Mouse (Mus musculus): Measurements from ENCODE around the gene Dixdc1. TPM values are rescaled to one million over a fixed set of nuclear protein-coding genes. Genes with fewer than 3 reads are reported as not detected.

Gene Dixdc1
- total and polyA plus RNA-seq, 2 experiments from 2014 or later: 28.6 to 33.3 TPM

DNA sequence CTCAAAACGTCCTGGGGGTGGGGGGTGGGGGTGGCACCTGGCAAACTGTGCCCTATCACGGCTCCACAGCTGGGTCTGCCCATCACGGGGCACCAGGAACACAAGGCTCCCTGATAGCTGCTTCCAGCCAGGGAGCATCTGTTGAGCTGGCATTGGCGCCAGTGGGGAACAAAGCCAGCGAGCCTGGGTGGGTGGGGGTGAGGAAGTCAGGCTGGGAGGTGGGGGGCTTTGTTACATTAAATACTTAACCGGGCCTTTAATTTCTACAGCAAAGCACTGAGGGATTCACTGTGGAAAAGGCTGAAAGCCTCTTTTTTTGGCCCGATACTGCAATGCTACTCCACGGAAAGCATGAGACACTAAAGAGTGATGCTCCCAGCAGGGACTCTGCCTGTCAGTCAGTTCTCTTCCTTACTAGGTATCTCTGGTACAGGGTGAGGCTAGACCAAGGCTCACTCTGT, 16.8 kb downstream of the Dixdc1 start:
- H3K9me3 ChIP-seq (ENCODE audit: low read length): no peaks in the 10 kb centered on the region
- no peak overlapping the region for H3K27ac ChIP-seq (ENCODE audit: low read depth, low read length)
- WGBS: 35% methylated on average over 8 of the region's 8 CpGs
- peaks cover 3% of the 10 kb centered on the region; the same call in 1 of the 2 replicates for H3K4me1 ChIP-seq (ENCODE audit: insufficient read depth, low read length)
- DNase-seq (ENCODE audit: low spot score): peak; percentile 56
- 0 out of 2 replicates have a peak overlapping the region, but pooled peaks have one; percentile 12 for H3K4me2 ChIP-seq (ENCODE audit: low read depth, low read length, poor library complexity, severe bottlenecking)
- no peak overlapping the region for H3K4me3 ChIP-seq (ENCODE audit: low read depth, low read length)
- H3K9ac ChIP-seq (replicated peaks; ENCODE audit: low read length, poor library complexity, severe bottlenecking): no peak overlapping the region
- no peaks in the 10 kb centered on the region for H3K36me3 ChIP-seq (ENCODE audit: insufficient read depth, low read length)
- no peak for TF ChIP-seq CTCF (IDR thresholded peaks at IDR 0.05)
- no peak for ATAC-seq (ENCODE audit: low FRiP score)
- no peaks in the 10 kb centered on the region for H3K27me3 ChIP-seq (ENCODE audit: insufficient read depth, low read length)

DNA sequence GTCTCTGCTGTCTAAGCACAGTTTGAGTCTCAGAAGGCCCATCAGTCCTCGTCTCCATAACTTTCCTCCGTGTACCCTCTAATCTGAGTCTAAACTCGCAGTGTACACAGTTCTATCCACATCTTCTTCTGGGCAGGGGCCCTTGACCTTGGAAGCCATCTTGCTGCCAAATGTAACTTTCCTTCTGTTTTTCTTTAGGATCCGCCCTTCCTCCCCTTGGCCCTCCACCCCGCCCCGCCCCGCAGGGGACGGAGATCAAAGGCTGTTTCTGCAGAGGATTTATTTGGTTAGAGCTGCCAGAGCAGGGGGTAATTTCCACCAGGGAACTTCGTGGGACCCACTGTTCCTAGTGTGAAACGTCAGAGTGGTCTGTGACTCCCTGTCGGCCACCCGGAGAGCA, 18.3 kb downstream of the Dixdc1 start:
- Histone ChIP-seq H3K4me3 (ENCODE audit: low read depth, low read length) (no peak overlapping the region), H3K27me3 (ENCODE audit: insufficient read depth, low read length) (no peaks in the 10 kb centered on the region), H3K27ac (ENCODE audit: low read depth, low read length) (no peak overlapping the region), H3K4me1 (ENCODE audit: insufficient read depth, low read length) (peaks cover 3% of the 10 kb centered on the region; the same call in 1 of the 2 replicates), H3K9me3 (ENCODE audit: low read length) (no peaks in the 10 kb centered on the region), H3K4me2 (ENCODE audit: low read depth, low read length, poor library complexity, severe bottlenecking) (no peak overlapping the region), H3K36me3 (ENCODE audit: insufficient read depth, low read length) (peaks cover 3% of the 10 kb centered on the region; the same call in 1 of the 2 replicates), H3K9ac (replicated peaks; ENCODE audit: low read length, poor library complexity, severe bottlenecking) (no peak overlapping the region)
- ATAC-seq (ENCODE audit: low FRiP score): no peak
- no peak for DNase-seq (ENCODE audit: low spot score)
- TF ChIP-seq CTCF (IDR thresholded peaks at IDR 0.05): no peak
- 30% methylated on average over 12 of the region's 12 CpGs for WGBS

DNA sequence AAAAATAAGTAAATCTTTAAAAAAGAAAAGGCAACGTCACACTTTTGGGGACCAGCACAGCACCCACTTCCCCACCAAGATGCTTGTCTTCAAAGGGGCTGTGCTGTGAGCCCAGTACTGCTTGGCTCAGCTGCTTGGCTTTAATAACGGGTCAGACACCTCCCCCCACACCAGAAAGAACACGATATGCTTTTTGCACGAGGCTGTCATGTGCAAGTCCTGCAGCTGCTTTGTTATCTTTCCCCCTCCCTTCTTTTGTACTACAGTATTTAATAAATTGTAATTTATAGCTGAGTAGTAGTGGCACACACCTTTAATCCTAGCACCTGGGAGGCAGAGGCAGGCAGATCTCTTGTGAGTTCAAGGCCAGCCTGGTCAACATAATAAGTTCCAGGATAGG, 20.4 kb downstream of the Dixdc1 start:
- H3K27ac ChIP-seq (ENCODE audit: low read depth, low read length): no peak overlapping the region
- H3K4me2 ChIP-seq (ENCODE audit: low read depth, low read length, poor library complexity, severe bottlenecking): no peak overlapping the region
- H3K4me1 ChIP-seq (ENCODE audit: insufficient read depth, low read length): 0 out of 2 replicates have a peak, but pooled peaks cover under 1% of the 10 kb centered on the region
- no peaks in the 10 kb centered on the region for H3K9me3 ChIP-seq (ENCODE audit: low read length)
- ATAC-seq (ENCODE audit: low FRiP score) (no peak), DNase-seq (ENCODE audit: low spot score) (no peak)
- H3K27me3 ChIP-seq (ENCODE audit: insufficient read depth, low read length): no peaks in the 10 kb centered on the region
- no peak for TF ChIP-seq CTCF (IDR thresholded peaks at IDR 0.05)
- H3K4me3 ChIP-seq (ENCODE audit: low read depth, low read length): no peak overlapping the region
- no peak overlapping the region for H3K9ac ChIP-seq (replicated peaks; ENCODE audit: low read length, poor library complexity, severe bottlenecking)
- WGBS: 79% methylated on average over 4 of the region's 4 CpGs
- peaks cover 4% of the 10 kb centered on the region; the same call in 1 of the 2 replicates for H3K36me3 ChIP-seq (ENCODE audit: insufficient read depth, low read length)

DNA sequence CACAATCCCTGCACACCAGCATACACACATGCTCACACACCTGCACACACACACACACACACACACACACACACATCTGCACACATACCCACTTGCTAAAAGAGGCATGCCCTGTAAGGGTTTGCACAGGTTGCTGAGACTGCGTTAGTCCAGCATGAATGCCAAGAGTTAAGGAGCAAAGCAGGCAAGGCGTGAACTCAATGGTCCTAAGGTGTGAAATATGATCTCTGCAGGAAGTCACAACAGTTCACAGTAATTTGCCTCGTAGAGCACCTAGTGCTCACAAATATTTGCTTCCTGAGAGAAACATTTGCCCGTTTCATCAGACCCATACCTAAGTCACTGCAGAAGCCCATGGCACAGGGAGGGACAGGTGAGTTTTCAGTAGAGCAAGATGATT, 25.1 kb downstream of the Dixdc1 start:
- ATAC-seq (ENCODE audit: low FRiP score): no peak
- WGBS: 72% methylated on average over 4 of the region's 4 CpGs

DNA sequence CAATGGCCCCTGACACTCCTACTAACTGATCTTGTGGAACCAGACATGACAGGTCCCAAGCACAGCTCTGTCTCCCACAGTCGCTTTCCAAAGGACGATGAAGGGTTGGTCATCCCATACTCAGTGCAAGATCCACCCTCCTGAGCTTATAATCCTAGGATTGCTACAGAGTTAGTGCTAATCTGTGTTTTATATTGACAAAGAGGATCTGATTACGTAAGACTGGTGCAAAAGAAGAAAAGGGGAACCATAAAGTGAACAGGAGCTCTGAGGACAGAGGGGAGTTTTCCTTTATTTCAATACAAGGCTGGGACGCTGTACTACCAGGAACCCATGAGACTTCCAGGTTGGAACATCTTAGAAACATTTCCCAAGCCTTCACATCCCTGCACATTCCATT, 28.0 kb downstream of the Dixdc1 start:
- Histone ChIP-seq H3K36me3 (ENCODE audit: insufficient read depth, low read length) (0 out of 2 replicates have a peak, but pooled peaks cover 12% of the 10 kb centered on the region), H3K4me2 (ENCODE audit: low read depth, low read length, poor library complexity, severe bottlenecking) (no peak overlapping the region), H3K4me1 (ENCODE audit: insufficient read depth, low read length) (no peaks in the 10 kb centered on the region), H3K4me3 (ENCODE audit: low read depth, low read length) (no peak overlapping the region), H3K9ac (replicated peaks; ENCODE audit: low read length, poor library complexity, severe bottlenecking) (no peak overlapping the region), H3K27ac (ENCODE audit: low read depth, low read length) (no peak overlapping the region), H3K27me3 (ENCODE audit: insufficient read depth, low read length) (no peaks in the 10 kb centered on the region), H3K9me3 (ENCODE audit: low read length) (no peaks in the 10 kb centered on the region)
- WGBS: 83% methylated on average over 4 of the region's 4 CpGs
- TF ChIP-seq CTCF (IDR thresholded peaks at IDR 0.05): no peak
- DNase-seq (ENCODE audit: low spot score): no peak
- no peak for ATAC-seq (ENCODE audit: low FRiP score)

More for the DNA sequence above, 25.1 kb downstream of the Dixdc1 start:
- H3K36me3 ChIP-seq (ENCODE audit: insufficient read depth, low read length): peaks cover 4% of the 10 kb centered on the region; the same call in 1 of the 2 replicates
- no peak overlapping the region for H3K4me3 ChIP-seq (ENCODE audit: low read depth, low read length)
- H3K9me3 ChIP-seq (ENCODE audit: low read length): no peaks in the 10 kb centered on the region
- H3K27ac ChIP-seq (ENCODE audit: low read depth, low read length): no peak overlapping the region
- no peaks in the 10 kb centered on the region for H3K27me3 ChIP-seq (ENCODE audit: insufficient read depth, low read length)
- DNase-seq (ENCODE audit: low spot score): no peak
- H3K9ac ChIP-seq (replicated peaks; ENCODE audit: low read length, poor library complexity, severe bottlenecking): no peak overlapping the region
- TF ChIP-seq CTCF (IDR thresholded peaks at IDR 0.05): no peak
- no peak overlapping the region for H3K4me2 ChIP-seq (ENCODE audit: low read depth, low read length, poor library complexity, severe bottlenecking)
- H3K4me1 ChIP-seq (ENCODE audit: insufficient read depth, low read length): no peaks in the 10 kb centered on the region

DNA sequence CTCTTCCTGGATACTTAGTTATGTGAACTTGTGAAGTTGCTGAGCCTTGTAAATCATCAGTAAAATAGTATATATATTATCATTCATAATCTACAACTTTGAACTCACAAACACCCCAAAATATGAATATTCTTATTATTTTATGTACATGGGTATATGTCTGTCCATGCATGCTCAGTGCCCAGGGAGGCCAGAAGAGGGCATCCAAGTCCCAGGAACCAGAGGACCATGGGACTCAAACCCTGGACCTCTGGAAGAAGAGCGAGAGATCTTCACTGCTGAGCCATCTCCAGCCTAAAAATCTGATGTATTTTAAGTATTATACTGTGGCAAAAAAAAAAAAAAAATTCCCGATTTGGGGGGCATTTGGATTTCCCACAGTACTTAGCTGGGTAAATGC, 30.2 kb downstream of the Dixdc1 start:
- Histone ChIP-seq H3K27me3 (ENCODE audit: insufficient read depth, low read length) (no peaks in the 10 kb centered on the region), H3K36me3 (ENCODE audit: insufficient read depth, low read length) (peaks cover 14% of the 10 kb centered on the region; the same call in 1 of the 2 replicates), H3K9me3 (ENCODE audit: low read length) (no peaks in the 10 kb centered on the region), H3K9ac (replicated peaks; ENCODE audit: low read length, poor library complexity, severe bottlenecking) (no peak overlapping the region), H3K27ac (ENCODE audit: low read depth, low read length) (no peak overlapping the region), H3K4me1 (ENCODE audit: insufficient read depth, low read length) (no peaks in the 10 kb centered on the region), H3K4me2 (ENCODE audit: low read depth, low read length, poor library complexity, severe bottlenecking) (no peak overlapping the region), H3K4me3 (ENCODE audit: low read depth, low read length) (no peak overlapping the region)
- no peak for ATAC-seq (ENCODE audit: low FRiP score)
- peak; percentile 73 for TF ChIP-seq CTCF (IDR thresholded peaks at IDR 0.05)
- 25% methylated on average over 2 of the region's 2 CpGs for WGBS
- DNase-seq (ENCODE audit: low spot score): peak; percentile 31
